Mouse (Mus musculus): ENCODE data around the gene Schip1. TPM values are rescaled to one million over a fixed set of nuclear protein-coding genes. Genes with fewer than 3 reads are reported as not detected.

Gene Schip1
- polyA plus RNA-seq, 1 experiment: not detected

- no peak for TF ChIP-seq GATA1 (IDR thresholded peaks at IDR 0.05; ENCODE audit: low read length)
Measured at GRCm38 (mm10) chr3:68623036-68623435, 558.4 kb downstream of the Schip1 start.

- TF ChIP-seq GATA1 (IDR thresholded peaks at IDR 0.05; ENCODE audit: low read length): no peak
Measured at GRCm38 (mm10) chr3:68624471-68624870, 559.9 kb downstream of the Schip1 start.

- no peak for TF ChIP-seq GATA1 (IDR thresholded peaks at IDR 0.05; ENCODE audit: low read length)
Measured at GRCm38 (mm10) chr3:68630261-68630660, 565.7 kb downstream of the Schip1 start.

- no peak for TF ChIP-seq GATA1 (IDR thresholded peaks at IDR 0.05; ENCODE audit: low read length)
Measured at GRCm38 (mm10) chr3:68630821-68631220, 566.2 kb downstream of the Schip1 start.

GRCm38 (mm10) chr3:68632714-68633113, 568.1 kb downstream of the Schip1 start:
- no peak for TF ChIP-seq GATA1 (IDR thresholded peaks at IDR 0.05; ENCODE audit: low read length)

- TF ChIP-seq GATA1 (IDR thresholded peaks at IDR 0.05; ENCODE audit: low read length): no peak
Measured at GRCm38 (mm10) chr3:68633577-68633976, 569.0 kb downstream of the Schip1 start.

GRCm38 (mm10) chr3:68637960-68638359, 573.4 kb downstream of the Schip1 start:
- TF ChIP-seq GATA1 (IDR thresholded peaks at IDR 0.05; ENCODE audit: low read length): no peak

GRCm38 (mm10) chr3:68638703-68639102, 574.1 kb downstream of the Schip1 start:
- TF ChIP-seq GATA1 (IDR thresholded peaks at IDR 0.05; ENCODE audit: low read length): no peak

- TF ChIP-seq GATA1 (IDR thresholded peaks at IDR 0.05; ENCODE audit: low read length): no peak
Measured at GRCm38 (mm10) chr3:68642935-68643334, 578.3 kb downstream of the Schip1 start.

GRCm38 (mm10) chr3:68646387-68647130, 582.0 kb downstream of the Schip1 start:
- no peak for TF ChIP-seq GATA1 (IDR thresholded peaks at IDR 0.05; ENCODE audit: low read length)

GRCm38 (mm10) chr3:68647282-68647681, 582.7 kb downstream of the Schip1 start:
- no peak for TF ChIP-seq GATA1 (IDR thresholded peaks at IDR 0.05; ENCODE audit: low read length)

- TF ChIP-seq GATA1 (IDR thresholded peaks at IDR 0.05; ENCODE audit: low read length): no peak
Measured at GRCm38 (mm10) chr3:68650251-68650650, 585.6 kb downstream of the Schip1 start.

GRCm38 (mm10) chr3:68656607-68657352, 592.2 kb downstream of the Schip1 start:
- TF ChIP-seq GATA1 (IDR thresholded peaks at IDR 0.05; ENCODE audit: low read length): no peak

GRCm38 (mm10) chr3:68657589-68658245, 593.1 kb downstream of the Schip1 start:
- TF ChIP-seq GATA1 (IDR thresholded peaks at IDR 0.05; ENCODE audit: low read length): no peak

GRCm38 (mm10) chr3:68659996-68660395, 595.4 kb downstream of the Schip1 start:
- no peak for TF ChIP-seq GATA1 (IDR thresholded peaks at IDR 0.05; ENCODE audit: low read length)

GRCm38 (mm10) chr3:68660538-68660937, 595.9 kb downstream of the Schip1 start:
- TF ChIP-seq GATA1 (IDR thresholded peaks at IDR 0.05; ENCODE audit: low read length): no peak

Measured in G1E-ER4 (cell line).